Mouse (Mus musculus) lung, postnatal 25 days (tissue): ENCODE data around the gene Mgll.

Source experiments
- DNase-seq: peaks from one replicate; pipeline ENCODE4 v3.0.0; 2022; ENCODE audit warnings: low spot score

The Mgll gene

GRCm38 (mm10) chr6:88743601-88744291, 19.5 kb downstream of the Mgll start:
- no peak for DNase-seq

GRCm38 (mm10) chr6:88745027-88745426, 20.8 kb downstream of the Mgll start:
- no peak for DNase-seq

- no peak for DNase-seq
Observed at GRCm38 (mm10) chr6:88746271-88746670, 22.1 kb downstream of the Mgll start.

- no peak for DNase-seq
Observed at GRCm38 (mm10) chr6:88747296-88748040, 23.3 kb downstream of the Mgll start.

- DNase-seq, result no peak
Observed at GRCm38 (mm10) chr6:88750884-88751283, 26.7 kb downstream of the Mgll start.

- DNase-seq, result no peak
Observed at GRCm38 (mm10) chr6:88752711-88753219, 28.6 kb downstream of the Mgll start.

- DNase-seq, result no peak
Observed at GRCm38 (mm10) chr6:88753578-88753977, 29.4 kb downstream of the Mgll start.

GRCm38 (mm10) chr6:88756992-88757391, 32.8 kb downstream of the Mgll start:
- DNase-seq, result peak; percentile 37

- DNase-seq, result no peak
Observed at GRCm38 (mm10) chr6:88758074-88758473, 33.9 kb downstream of the Mgll start.

GRCm38 (mm10) chr6:88758568-88759522, 34.6 kb downstream of the Mgll start:
- peak; percentile 66 for DNase-seq

GRCm38 (mm10) chr6:88759793-88760453, 35.7 kb downstream of the Mgll start:
- DNase-seq, result peak; percentile 65

- no peak for DNase-seq
Observed at GRCm38 (mm10) chr6:88760935-88761635, 36.9 kb downstream of the Mgll start.

GRCm38 (mm10) chr6:88761684-88762439, 37.6 kb downstream of the Mgll start:
- no peak for DNase-seq

- no peak for DNase-seq
Observed at GRCm38 (mm10) chr6:88762440-88763196, 38.4 kb downstream of the Mgll start.

- no peak for DNase-seq
Observed at GRCm38 (mm10) chr6:88763518-88764077, 39.4 kb downstream of the Mgll start.

- DNase-seq, result no peak
Observed at GRCm38 (mm10) chr6:88764281-88764680, 40.1 kb downstream of the Mgll start.

GRCm38 (mm10) chr6:88767740-88768139, 43.5 kb downstream of the Mgll start:
- no peak for DNase-seq

- no peak for DNase-seq
Observed at GRCm38 (mm10) chr6:88769723-88770122, 45.5 kb downstream of the Mgll start.

GRCm38 (mm10) chr6:88770300-88770904, 46.2 kb downstream of the Mgll start:
- DNase-seq, result no peak
